Mouse (Mus musculus) G1E (cell line): ENCODE measurements around the gene Sumo3. TPM values are rescaled to one million over a fixed set of nuclear protein-coding genes. Genes with fewer than 3 reads are reported as not detected.

Experiments
- ATAC-seq: 2 replicates; pipeline ENCODE4 v1.8.0; 2016; ENCODE audit warnings: mild to moderate bottlenecking; ENCODE audit not compliant: insufficient number of reproducible peaks, poor library complexity, low FRiP score, severe bottlenecking; ENCODE audit errors: extremely low read depth
- DNase-seq: peaks from one replicate; pipeline ENCODE4 v3.0.0; 2012; ENCODE audit warnings: low spot score
- H3K27me3 ChIP-seq: 2 replicates; pipeline ENCODE4 v1.6.1; 2012; ENCODE audit warnings: mild to moderate bottlenecking, low read length, inconsistent platforms; ENCODE audit not compliant: insufficient read depth
- H3K36me3 ChIP-seq: replicated peaks from 2 replicates; pipeline ENCODE3; 2012; ENCODE audit warnings: mild to moderate bottlenecking, inconsistent platforms
- H3K4me1 ChIP-seq: 2 replicates; pipeline ENCODE4 v1.6.1; 2012; ENCODE audit warnings: low read depth, low read length, inconsistent platforms, mixed read lengths; ENCODE audit not compliant: insufficient read depth
- H3K4me3 ChIP-seq: 2 replicates; pipeline ENCODE4 v1.5.1; 2012; ENCODE audit warnings: low read depth, mild to moderate bottlenecking, inconsistent platforms, low read length, moderate library complexity, mixed read lengths
- H3K9me3 ChIP-seq: replicated peaks from 2 replicates; pipeline ENCODE4 v1.6.1; 2012; ENCODE audit warnings: inconsistent platforms
- CTCF ChIP-seq: IDR thresholded peaks from 2 replicates; pipeline ENCODE4 v1.5.1; 2012; ENCODE audit warnings: low read depth, low read length, inconsistent platforms, mixed read lengths
- GATA1 ChIP-seq: IDR thresholded peaks from 2 replicates; pipeline ENCODE4 v1.6.1; 2012; ENCODE audit warnings: borderline replicate concordance, low read length, inconsistent platforms, mixed read lengths
- GATA2 ChIP-seq: IDR thresholded peaks from 2 replicates; pipeline ENCODE4 v1.6.1; 2012; ENCODE audit warnings: low read depth, low read length, inconsistent platforms, borderline replicate concordance
- POLR2AphosphoS5 ChIP-seq: IDR thresholded peaks from 2 replicates; pipeline ENCODE4 v1.6.1; 2012; ENCODE audit warnings: low read depth, low read length, inconsistent platforms; ENCODE audit not compliant: insufficient replicate concordance
- TAL1 ChIP-seq: conservative IDR thresholded peaks from 2 replicates; pipeline ENCODE4 v1.6.1; 2012; ENCODE audit warnings: low read depth, low read length, inconsistent platforms, mixed read lengths
- polyA plus RNA-seq: library from polyadenylated mRNA; stranded (reverse); fragments of >175 nt; gene quantifications from 2 replicates; pipeline ENCODE4 v1.2.3, GENCODE M21; 2012
- total RNA-seq, 2 experiments: library from RNA; stranded (forward) in 1 of 2; stranded (reverse) in 1 of 2; fragments of 200-1000 nt in 1 of 2; fragments of >200 nt in 1 of 2; fragmentation: Nextera tagmentation in 1 of 2; gene quantifications; 2 replicates each; pipeline ENCODE4 v1.2.3; 2014 to 2017

Gene Sumo3
- total and polyA plus RNA-seq, 3 experiments, result 32.6 to 160 (median 96.3) TPM

GRCm38 (mm10) chr10:77616166-77616565 lies 10.3 kb downstream of the Sumo3 start:
- H3K36me3 ChIP-seq, result peaks cover 91% of the 10 kb centered on the region
- DNase-seq (no peak), ATAC-seq (no peak)
- TF ChIP-seq GATA1 (no peak), CTCF (no peak), TAL1 (no peak), POLR2AphosphoS5 (no peak), GATA2 (no peak)
- peaks cover 8% of the 10 kb centered on the region for H3K4me1 ChIP-seq
- H3K27me3 ChIP-seq, result no peaks in the 10 kb centered on the region
- H3K4me3 ChIP-seq, result no peak overlapping the region
- H3K9me3 ChIP-seq, result no peaks in the 10 kb centered on the region

- DNase-seq (no peak), ATAC-seq (no peak)
- Histone ChIP-seq H3K4me3 (no peak overlapping the region), H3K27me3 (no peaks in the 10 kb centered on the region), H3K9me3 (no peaks in the 10 kb centered on the region), H3K36me3 (peaks cover 86% of the 10 kb centered on the region), H3K4me1 (peaks cover 15% of the 10 kb centered on the region)
- TF ChIP-seq TAL1 (no peak), CTCF (no peak), GATA2 (no peak), POLR2AphosphoS5 (no peak), GATA1 (no peak)
Measured at GRCm38 (mm10) chr10:77616926-77617325, 11.0 kb downstream of the Sumo3 start.

GRCm38 (mm10) chr10:77621546-77621945 lies 15.6 kb downstream of the Sumo3 start:
- no peak for TF ChIP-seq CTCF
- no peak for TF ChIP-seq GATA1
- TF ChIP-seq GATA2, result no peak
- TF ChIP-seq TAL1, result no peak
- no peak for TF ChIP-seq POLR2AphosphoS5
- Histone ChIP-seq H3K36me3 (peaks cover 72% of the 10 kb centered on the region), H3K4me3 (peak overlapping the region; percentile 97), H3K4me1 (peaks cover 44% of the 10 kb centered on the region), H3K27me3 (no peaks in the 10 kb centered on the region), H3K9me3 (no peaks in the 10 kb centered on the region)
- no peak for DNase-seq
- ATAC-seq, result no peak

GRCm38 (mm10) chr10:77622055-77622988 lies 16.4 kb downstream of the Sumo3 start, which contains the start of gene Ube2g2:
Gene Ube2g2, plus strand, starts transcription at chr10:77622275.
- no peaks in the 10 kb centered on the region for H3K9me3 ChIP-seq
- peak; percentile 94 for DNase-seq
- H3K36me3 ChIP-seq, result peaks cover 70% of the 10 kb centered on the region
- peak; percentile 63 for ATAC-seq
- TF ChIP-seq POLR2AphosphoS5, result no peak
- no peak for TF ChIP-seq GATA1
- TF ChIP-seq TAL1, result no peak
- no peak for TF ChIP-seq GATA2
- TF ChIP-seq CTCF, result no peak
- peak within 1 kb of the TSS; percentile 97 for H3K4me3 ChIP-seq
- H3K4me1 ChIP-seq, result peaks cover 48% of the 10 kb centered on the region
- H3K27me3 ChIP-seq, result no peaks in the 10 kb centered on the region

GRCm38 (mm10) chr10:77623069-77623492 lies 17.2 kb downstream of the Sumo3 start:
- ATAC-seq, result peak; percentile 19; the same call in 1 of the 2 replicates
- peak overlapping the region; percentile 97 for H3K4me3 ChIP-seq
- TF ChIP-seq POLR2AphosphoS5 (no peak), CTCF (no peak), TAL1 (no peak), GATA2 (no peak), GATA1 (no peak)
- peaks cover 68% of the 10 kb centered on the region for H3K36me3 ChIP-seq
- peaks cover 55% of the 10 kb centered on the region for H3K4me1 ChIP-seq
- H3K27me3 ChIP-seq, result no peaks in the 10 kb centered on the region
- DNase-seq, result peak; percentile 57
- no peaks in the 10 kb centered on the region for H3K9me3 ChIP-seq
